Mouse (Mus musculus) layer of hippocampus, adult 9-11 months (tissue): ENCODE data around the gene Rpl38.

Source experiments
- DNase-seq: peaks from one replicate; pipeline ENCODE4 v3.0.0; 2022

Rpl38 gene

DNA sequence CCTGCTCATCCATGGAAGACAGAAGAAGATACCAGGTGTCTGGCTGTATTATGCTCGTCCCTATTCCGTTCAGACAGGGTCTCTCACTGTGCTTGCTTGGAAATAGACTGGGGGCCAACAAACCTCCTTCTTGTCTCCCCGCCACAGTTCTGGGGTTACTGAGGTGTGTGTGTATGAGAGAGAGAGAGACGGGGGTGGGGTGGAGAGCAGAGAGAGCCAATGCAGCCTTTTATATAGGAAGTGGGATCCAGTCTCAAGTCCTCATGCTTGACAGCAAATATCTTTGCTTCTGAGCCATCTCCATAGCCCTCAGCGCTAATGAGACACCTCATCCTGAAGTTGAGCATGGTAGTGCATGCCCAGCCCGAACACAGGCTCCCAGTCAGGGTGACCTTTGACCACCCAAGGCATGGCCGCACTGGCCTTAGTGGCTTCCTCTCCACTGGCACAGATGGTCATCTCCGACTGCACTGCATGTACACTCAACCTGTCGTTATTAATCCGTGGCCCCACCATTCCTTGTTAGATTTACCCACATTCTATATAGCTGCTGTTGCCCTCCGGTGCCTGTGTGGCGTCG is 14.1 kb downstream of the Rpl38 start:
- no peak for DNase-seq

DNA sequence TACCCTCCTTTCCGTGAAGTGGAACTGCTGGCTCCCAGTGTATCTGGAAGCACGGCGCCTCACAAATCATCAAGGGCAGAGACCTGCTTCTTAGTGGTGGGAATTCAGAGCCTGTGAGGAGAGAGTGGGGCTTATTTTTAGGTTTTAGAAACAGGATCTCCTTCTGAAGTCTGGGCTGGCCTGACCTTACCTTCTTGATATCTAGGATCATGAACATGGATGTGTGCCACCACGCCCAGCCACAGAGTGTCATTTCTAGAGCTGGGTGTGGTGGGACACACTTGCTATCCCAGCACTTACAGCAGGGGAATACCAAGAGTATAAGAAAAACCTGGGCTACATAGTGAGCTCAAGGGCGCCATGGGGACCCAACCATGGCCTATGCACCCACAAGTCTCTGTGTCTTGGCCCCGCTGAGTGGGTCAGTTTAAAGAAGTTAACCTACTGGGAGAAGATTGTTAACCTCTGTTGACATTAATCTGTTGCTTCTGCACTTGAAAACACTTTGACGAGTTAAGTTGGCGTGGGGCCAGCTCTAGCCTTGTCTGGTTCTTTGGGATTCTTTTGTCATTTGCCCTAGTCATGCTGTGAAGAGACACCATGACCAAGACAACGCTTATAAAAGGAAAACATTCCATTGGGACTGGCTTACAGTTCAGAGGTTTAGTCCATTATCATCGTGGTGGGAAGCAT is 14.9 kb downstream of the Rpl38 start:
- no peak for DNase-seq

DNA sequence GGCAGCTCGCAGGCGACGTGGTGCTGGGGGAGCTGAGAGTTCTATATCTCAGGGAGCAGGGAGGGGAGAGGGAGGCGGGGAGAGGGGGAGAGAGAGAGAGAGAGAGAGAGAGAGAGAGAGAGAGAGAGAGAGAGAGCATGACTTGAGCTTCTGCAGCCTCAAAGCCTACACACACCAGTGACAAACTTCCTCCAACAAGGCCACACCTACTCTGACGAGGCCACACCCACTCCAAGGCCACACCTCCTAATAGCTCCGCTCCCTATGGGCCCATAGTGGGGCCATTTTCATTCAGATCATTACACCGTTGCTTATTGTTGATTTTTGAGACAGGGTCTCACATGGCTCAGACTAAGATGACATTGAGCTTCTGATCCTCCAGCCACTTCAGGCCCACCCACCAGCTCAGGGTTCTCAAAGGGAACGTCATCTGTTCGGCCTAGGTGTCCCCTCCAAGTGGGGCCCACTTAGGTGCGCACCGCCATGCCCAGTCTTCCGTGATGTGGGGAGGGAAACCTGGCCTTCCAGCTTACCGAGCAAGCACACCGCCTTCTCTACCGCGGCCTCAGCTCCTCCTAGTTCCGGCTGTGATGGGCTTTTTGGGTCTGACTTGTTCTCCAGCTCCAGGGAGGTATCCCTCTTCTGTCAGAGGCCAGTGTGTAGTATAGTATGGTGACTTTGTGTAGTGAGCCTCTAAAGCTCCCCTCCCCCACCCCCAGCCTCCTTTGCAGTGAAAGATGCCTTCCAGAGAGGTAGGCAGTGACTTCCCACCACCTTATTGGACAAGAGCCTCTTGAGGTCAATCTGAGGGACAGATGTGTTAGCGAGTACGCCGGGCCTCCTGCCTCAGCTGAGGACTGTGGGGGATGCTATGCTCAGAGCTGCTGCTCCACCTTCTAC is 15.6 kb downstream of the Rpl38 start:
- DNase-seq: no peak

GRCm38 (mm10) chr11:114684627-114685373 is 16.5 kb downstream of the Rpl38 start:
- DNase-seq: no peak

DNA sequence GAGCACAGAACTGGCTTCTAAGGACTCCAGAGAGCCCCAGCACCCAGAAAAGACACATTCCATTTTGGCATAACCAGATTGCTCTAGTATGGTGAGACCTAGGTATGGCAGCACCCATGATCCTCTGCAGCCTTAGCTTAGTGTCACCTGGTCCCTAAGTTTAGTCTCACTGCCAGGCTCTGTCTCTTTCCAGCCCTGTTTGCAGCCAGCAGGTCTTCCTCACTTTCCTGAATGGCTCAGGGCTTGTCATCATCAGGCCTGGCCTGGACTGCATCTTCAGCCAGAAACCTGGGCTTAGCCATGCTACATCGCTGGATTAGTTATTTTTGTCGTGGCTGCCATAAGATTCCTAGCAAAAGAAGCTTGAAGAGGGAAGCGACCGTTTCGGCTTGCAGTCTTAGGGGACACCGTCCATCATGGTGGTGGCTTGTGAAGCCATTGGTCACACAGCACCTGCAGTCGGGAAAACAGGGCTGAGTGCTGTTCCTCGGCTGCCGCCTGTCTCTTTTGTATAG is 17.3 kb downstream of the Rpl38 start:
- DNase-seq: no peak

DNA sequence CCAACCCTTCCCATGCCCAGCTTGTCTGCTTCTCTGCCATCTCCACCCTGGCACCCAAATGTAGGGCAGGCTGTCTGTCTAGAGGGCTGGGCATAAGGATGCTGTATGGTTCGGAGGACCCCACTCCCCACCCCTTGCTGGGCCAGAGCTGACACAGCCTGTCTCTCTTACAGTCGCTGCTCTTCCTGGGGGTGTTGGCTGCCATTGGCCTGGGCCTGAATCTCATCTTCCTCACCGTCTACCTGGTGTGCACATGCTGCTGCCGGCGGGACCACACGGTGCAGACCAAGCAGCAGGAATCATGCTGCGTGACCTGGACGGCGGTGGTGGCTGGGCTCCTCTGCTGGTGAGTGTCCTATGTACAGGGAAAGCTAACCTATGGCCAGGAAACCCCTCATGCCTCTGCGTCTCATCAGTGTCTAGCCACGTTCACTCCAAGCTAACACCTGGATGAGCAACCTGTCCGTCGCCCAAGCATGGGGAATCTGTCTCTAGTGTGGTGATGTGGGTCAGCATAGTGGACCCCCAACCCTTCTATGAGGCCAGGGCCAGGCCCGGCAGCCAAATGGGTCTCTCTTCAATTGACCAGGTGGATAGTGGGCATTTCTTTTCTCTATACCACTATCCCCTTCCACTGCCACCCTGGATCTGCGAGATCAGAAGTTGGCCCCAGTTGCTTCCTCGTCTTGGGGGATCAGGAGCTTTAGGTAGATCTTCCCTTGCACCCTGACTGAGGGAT is 18.1 kb downstream of the Rpl38 start:
- no peak for DNase-seq

DNA sequence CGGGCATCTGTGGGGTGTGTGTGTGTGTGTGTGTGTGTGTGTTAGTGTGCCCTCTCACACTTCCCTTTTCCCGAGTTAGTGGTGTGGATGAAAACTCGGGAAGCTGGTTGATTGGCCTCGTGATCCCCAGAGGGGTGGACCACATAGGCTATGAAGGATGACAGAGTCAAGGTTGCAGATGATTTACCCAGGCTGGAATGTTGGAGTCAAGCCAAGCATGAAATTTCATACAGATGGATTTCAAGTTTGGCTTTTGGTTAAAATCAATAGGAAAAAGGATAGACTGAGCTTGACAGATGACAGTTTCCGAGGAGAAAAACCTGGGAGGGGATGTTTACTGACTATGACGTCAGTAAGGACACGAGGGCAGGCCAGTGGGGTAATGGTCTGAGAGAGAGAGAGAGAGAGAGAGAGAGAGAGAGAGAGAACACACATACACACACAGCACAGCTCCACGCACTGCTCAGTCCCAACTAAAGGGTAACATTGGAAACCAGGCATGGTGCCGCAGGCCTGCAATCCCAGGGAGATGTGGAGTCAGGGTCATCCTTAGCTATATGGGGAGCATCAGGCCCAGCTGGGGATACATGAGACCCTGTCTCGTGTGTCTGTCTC is 19.4 kb downstream of the Rpl38 start:
- no peak for DNase-seq

- DNase-seq: no peak
These were observed 20.4 kb downstream of the Rpl38 start for GRCm38 (mm10) chr11:114688729-114689128.

DNA sequence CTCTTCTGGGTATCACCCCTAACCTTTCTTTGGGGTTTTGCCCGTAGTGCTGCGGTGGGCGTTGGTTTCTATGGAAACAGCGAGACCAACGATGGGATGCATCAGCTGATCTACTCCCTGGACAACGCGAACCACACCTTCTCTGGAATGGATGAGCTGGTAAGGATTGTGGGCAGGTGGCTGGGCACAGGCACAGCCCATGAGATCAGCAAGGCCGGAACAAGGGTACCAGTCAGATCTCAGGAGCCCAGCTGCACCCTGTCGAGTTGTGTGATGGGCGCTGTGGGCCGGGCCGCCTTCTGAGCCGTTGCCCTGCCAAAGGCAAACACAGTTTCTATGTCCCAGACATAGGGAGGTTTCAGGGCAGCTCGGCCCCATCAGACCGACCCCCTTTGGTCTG is 21.9 kb downstream of the Rpl38 start:
- peak; percentile 82 for DNase-seq

GRCm38 (mm10) chr11:114691454-114692182 is 23.3 kb downstream of the Rpl38 start:
- DNase-seq: no peak

- DNase-seq: no peak
These were observed 24.3 kb downstream of the Rpl38 start for GRCm38 (mm10) chr11:114692601-114693000.

- no peak for DNase-seq
These were observed 25.1 kb downstream of the Rpl38 start for GRCm38 (mm10) chr11:114693456-114693855.

GRCm38 (mm10) chr11:114694451-114694850 is 26.1 kb downstream of the Rpl38 start:
- no peak for DNase-seq

- no peak for DNase-seq
These were observed 30.2 kb downstream of the Rpl38 start for GRCm38 (mm10) chr11:114698496-114698895.

GRCm38 (mm10) chr11:114699511-114699910 is 31.2 kb downstream of the Rpl38 start:
- DNase-seq: no peak

- no peak for DNase-seq
These were observed 34.1 kb downstream of the Rpl38 start for GRCm38 (mm10) chr11:114702311-114702995.

- no peak for DNase-seq
These were observed 34.7 kb downstream of the Rpl38 start for GRCm38 (mm10) chr11:114702996-114703361.

DNA sequence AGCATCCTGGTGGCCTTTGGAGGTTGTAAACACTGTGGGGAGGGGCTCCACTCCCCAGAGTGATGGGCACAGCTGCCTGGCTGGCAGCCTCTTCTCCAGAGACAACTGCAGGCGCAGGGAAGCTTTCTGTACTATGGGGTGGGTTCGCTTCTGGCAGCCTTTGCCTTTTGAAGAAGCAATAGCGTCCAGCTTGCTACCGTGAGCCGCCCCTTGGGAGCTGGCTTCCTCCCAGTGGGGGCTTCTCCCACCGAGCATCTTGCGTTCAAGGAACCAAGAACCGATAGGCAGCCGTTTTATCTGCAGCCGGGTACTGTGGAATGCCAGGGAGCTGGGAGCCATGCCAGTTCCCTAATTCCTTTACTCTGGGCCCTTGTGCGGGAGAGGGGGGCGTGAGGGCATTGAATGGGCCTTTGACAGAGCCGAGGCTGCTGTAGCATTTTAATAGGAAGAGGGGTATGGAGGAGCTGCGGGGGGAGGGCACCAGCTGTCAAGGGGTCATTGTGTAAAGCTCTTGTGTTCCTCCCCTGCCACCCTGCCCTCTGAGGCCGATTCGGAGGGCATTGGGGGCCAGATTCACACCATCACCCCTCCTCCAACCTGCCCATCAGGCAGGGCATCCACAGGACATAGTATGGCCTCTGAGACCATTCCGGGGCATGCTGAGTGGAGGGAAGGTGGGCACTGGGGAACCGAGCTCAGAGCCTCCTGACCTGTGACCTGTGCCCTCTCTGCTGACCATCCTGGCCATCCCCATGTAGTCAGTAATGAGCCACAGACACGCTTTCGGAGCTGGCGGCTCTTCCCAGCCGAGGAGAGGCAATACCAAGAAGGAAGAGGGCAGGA is 36.0 kb downstream of the Rpl38 start:
- DNase-seq: peak; percentile 89

GRCm38 (mm10) chr11:114706358-114706757 is 38.0 kb downstream of the Rpl38 start:
- DNase-seq: no peak
